ENCODE assay signal across 11 mouse cellular contexts in the genomic region with DNA sequence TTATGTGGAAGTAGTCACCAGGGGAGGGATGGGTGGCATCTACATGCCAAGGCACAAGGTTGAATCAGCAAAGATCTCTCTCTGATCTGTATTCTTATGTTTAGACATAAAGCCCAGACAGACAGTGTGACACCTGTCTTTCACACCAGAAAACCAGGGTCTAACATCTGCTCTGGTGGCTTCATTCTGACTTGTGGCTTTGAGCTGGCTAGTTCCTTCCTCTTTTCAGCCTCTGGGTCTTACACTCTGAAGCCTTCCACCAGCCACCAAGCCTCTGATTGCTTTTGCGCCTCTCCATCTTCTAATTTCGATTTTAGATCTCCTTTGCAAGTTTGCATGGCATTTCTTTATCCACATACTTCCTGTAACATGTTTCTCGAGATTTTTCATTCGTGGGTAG.
DNase-seq lines count a peak whose midpoint lies in the region; ATAC-seq lines count a peak whose summit lies in the region.
"Had no signal": no experiment of that assay in that cellular context is flagged by ENCODE, and none has a peak within 500 bp of the region (broad histone marks: within the 10 kb centered on the region; RNA-seq: fewer than 3 reads in every experiment).

No protein-coding gene starts in this region.

- H3K27me3 ChIP-seq in heart, embryonic 11.5 days (ENCODE audit: control insufficient read depth, insufficient read depth, low read length), result no peaks in the 10 kb centered on the region

- H3K9me3 ChIP-seq in heart, embryonic 11.5 days (replicated peaks; ENCODE audit: control insufficient read depth, low read length), result no peaks in the 10 kb centered on the region
- H3K9me3 ChIP-seq: limb, embryonic 10.5 days had no signal

- ATAC-seq in heart, embryonic 11.5 days (replicated peaks; ENCODE audit: insufficient number of reproducible peaks, low FRiP score, low TSS enrichment), result no peak
- ATAC-seq in monocyte, adult 5-6 weeks (replicated peaks; ENCODE audit: insufficient number of reproducible peaks, low FRiP score, low TSS enrichment, poor library complexity, severe bottlenecking), result peak; percentile 62
- ATAC-seq: intestine, postnatal 0 days had no signal

- no peak overlapping the region for H3K9ac ChIP-seq in heart, embryonic 11.5 days (ENCODE audit: low read depth, low read length)

- DNase-seq in heart, adult 18-20 months, result no peak
- DNase-seq in lung, postnatal 36 days, result peak; percentile 38
- no peak for DNase-seq in lung, postnatal 10 days
- peak; percentile 48 to 50 for DNase-seq in thymus, postnatal 36 days
- DNase-seq in c-Kit-positive CD71-positive TER-119-positive erythroid progenitor cells, embryonic 14.5 days (ENCODE audit: low spot score), result no peak
- DNase-seq in ovary, postnatal 10 days (ENCODE audit: low spot score), result no peak
- DNase-seq: cerebellum, adult 9-10 months had no signal

- H3K4me3 ChIP-seq in heart, embryonic 11.5 days (ENCODE audit: low read depth, low read length), result no peak overlapping the region
- H3K4me3 ChIP-seq: limb, embryonic 10.5 days had no signal

- peaks cover 14% of the 10 kb centered on the region for H3K4me1 ChIP-seq in heart, embryonic 11.5 days (ENCODE audit: control insufficient read depth, insufficient read depth, low read length)

- H3K36me3 ChIP-seq in heart, embryonic 11.5 days (ENCODE audit: control insufficient read depth, insufficient read depth, low read length), result no peaks in the 10 kb centered on the region
- H3K36me3 ChIP-seq: limb, embryonic 10.5 days had no signal

- peak overlapping the region; percentile 67 for H3K27ac ChIP-seq in heart, embryonic 11.5 days (ENCODE audit: low read depth, low read length)
- H3K27ac ChIP-seq: limb, embryonic 10.5 days had no signal

- WGBS in heart, embryonic 11.5 days (ENCODE audit: insufficient replicate concordance), result 61% methylated on average over 4 of the region's 4 CpGs

- no peak overlapping the region for H3K4me2 ChIP-seq in heart, embryonic 11.5 days

Comparison
In these comparisons a context has a peak if more than half of its experiments do, and no peak if none do; other contexts are left out.
1. DNase-seq: peak in lung, postnatal 36 days (single experiment) and thymus, postnatal 36 days (2 of 2); none in heart, adult 18-20 months (0 of 2), lung, postnatal 10 days (single experiment), c-Kit-positive CD71-positive TER-119-positive erythroid progenitor cells, embryonic 14.5 days (single experiment) and ovary, postnatal 10 days (single experiment).